Mouse (Mus musculus): ENCODE data around the gene Med12l. TPM values are rescaled to one million over a fixed set of nuclear protein-coding genes. Genes with fewer than 3 reads are reported as not detected.

Gene Med12l
- polyA plus RNA-seq (2015; fragmentation: Nextera tagmentation; extraction: Ambion mirVana), result 3.5 and 3.7 TPM in 2 replicates

DNA sequence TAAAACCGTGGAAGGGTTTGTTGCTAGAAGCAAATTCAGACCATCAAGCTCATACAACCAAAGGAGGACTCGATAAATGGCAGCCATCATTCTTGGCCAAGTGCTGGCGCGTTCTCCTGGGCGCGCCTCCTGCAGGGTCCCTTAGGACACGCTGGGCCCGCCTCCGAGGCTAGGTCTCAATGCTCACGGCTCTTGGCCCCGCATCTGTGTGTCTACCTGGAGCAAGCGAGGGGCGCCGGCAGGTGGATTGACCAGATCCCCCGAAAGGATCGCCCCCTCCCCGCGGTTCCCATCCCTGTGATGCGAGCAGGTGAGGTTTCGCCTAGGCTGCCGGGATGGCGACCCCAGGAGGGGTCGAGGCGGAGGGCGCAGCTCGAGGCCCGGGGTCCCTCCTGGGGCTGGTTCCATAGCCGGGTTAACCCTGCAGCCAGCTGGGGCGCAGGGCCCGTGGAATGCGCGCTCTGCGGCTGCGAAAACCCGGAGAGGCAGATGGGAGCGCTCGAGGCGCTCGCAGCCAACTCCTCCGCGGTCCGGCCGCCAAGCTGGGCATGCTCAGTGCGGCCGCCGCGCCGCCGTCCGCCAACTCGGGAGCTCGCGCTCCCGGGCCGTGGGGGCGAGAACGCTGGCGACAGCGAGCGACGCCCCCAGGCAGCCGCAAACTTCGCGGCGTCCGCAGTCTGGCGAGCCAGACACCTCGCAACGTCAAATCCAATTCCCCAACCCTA, at the start of gene Med12l:
Gene Med12l, plus strand, starts transcription at position 555 of the 725 bp plus-strand sequence.
- H3K36me3 ChIP-seq (ENCODE audit: poor library complexity, severe bottlenecking), result no peaks in the 10 kb centered on the region
- under 1% methylated on average over 69 of the region's 69 CpGs for WGBS
- peaks cover 8% of the 10 kb centered on the region; the same call in 1 of the 2 replicates for H3K27me3 ChIP-seq
- peak within 1 kb of the TSS; percentile 95 for H3K27ac ChIP-seq
- peaks cover 14% of the 10 kb centered on the region for H3K4me1 ChIP-seq
- peak within 1 kb of the TSS; percentile 90 for H3K4me2 ChIP-seq
- ATAC-seq, result peak; percentile 76
- no peaks in the 10 kb centered on the region for H3K9me3 ChIP-seq (replicated peaks)
- H3K9ac ChIP-seq, result peak within 1 kb of the TSS; percentile 83
- peak within 1 kb of the TSS; percentile 81 for H3K4me3 ChIP-seq

DNA sequence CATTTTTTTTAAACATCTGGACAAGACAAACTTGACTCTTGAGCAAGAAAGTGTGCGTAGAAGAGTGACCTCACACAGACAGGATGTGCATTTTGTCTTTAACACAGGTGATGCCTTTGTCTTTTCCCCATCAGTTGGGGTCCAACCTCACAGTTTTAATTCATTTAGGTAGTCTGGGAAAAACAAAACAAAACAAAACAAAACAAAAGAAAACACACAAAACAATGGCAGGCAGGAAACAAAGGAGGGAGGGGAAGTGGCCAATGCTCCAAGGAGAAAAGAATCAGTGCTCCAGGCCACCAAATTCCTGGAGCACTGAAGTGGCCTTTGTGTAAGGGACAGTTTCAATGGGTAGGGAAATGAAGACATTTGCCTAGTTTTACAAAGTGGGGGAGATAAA, 44.5 kb upstream of the Med12l start:
- no peak overlapping the region for H3K4me2 ChIP-seq
- no peak for ATAC-seq
- no peaks in the 10 kb centered on the region for H3K4me1 ChIP-seq
- H3K36me3 ChIP-seq (ENCODE audit: poor library complexity, severe bottlenecking), result no peaks in the 10 kb centered on the region
- H3K9me3 ChIP-seq (replicated peaks), result no peaks in the 10 kb centered on the region
- no peak overlapping the region for H3K9ac ChIP-seq
- WGBS, result 95% methylated on average over 1 of the region's 1 CpGs
- no peak overlapping the region for H3K27ac ChIP-seq
- H3K27me3 ChIP-seq, result no peaks in the 10 kb centered on the region
- H3K4me3 ChIP-seq, result no peak overlapping the region

DNA sequence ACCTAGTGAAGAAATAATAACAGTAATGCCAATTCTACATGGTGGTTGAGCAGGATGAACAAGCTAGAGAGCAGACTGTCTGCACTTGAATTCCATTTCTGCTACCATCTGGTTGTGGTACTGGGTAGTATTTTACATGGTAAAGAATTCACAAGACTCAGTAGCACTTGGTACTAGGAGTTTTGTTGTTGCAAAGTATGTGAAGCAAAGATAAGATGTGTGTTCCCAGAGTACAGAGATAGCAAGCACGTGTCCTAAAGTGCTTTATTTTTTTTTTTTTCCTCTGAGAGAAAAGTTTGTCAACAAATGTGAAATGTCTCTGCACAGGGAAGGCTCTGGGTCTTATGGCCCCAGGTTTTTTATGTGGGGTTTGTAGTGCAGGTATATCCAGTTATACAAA, 28.2 kb upstream of the Med12l start:
- H3K4me1 ChIP-seq, result no peaks in the 10 kb centered on the region
- H3K4me2 ChIP-seq, result no peak overlapping the region
- H3K27ac ChIP-seq, result no peak overlapping the region
- no peaks in the 10 kb centered on the region for H3K36me3 ChIP-seq (ENCODE audit: poor library complexity, severe bottlenecking)
- no peak overlapping the region for H3K4me3 ChIP-seq
- ATAC-seq, result no peak
- WGBS, result 74% methylated on average over 1 of the region's 1 CpGs
- no peaks in the 10 kb centered on the region for H3K9me3 ChIP-seq (replicated peaks)
- no peak overlapping the region for H3K9ac ChIP-seq
- no peaks in the 10 kb centered on the region for H3K27me3 ChIP-seq

DNA sequence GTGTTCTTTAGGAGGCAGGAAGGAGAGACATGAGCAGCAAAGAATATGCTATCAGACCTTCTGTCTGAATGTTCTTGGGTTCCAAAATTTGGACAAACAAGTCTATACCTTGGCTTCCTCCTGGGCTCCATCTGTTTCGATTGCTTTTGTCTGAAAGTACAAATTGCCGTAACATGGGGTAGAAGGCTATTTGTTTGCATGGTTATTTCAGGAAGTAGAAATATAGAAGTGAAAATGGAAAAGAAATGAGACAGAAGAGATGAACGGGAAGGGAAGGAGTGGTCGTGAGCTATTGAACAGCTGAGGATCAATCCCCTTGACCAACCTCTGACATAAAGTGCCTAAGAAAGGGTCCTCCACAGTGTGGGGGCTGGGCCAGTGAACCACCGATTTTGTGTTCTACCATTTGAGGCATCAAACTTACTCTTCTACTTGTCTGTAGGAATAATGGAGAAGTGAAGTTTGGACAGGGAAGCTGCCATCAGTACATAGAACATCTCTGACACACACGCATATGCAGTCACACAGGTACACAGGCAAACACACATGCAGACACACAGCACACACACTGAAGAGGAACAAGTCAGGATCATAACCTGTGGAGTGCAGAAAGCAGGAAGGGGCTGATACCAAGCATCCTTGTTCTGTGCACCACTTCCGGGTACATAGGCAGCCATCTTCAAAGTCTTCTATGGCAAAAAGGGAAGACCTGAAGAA, 27.6 kb upstream of the Med12l start:
- Histone ChIP-seq H3K27ac (no peak overlapping the region), H3K4me2 (no peak overlapping the region), H3K36me3 (ENCODE audit: poor library complexity, severe bottlenecking) (no peaks in the 10 kb centered on the region), H3K4me3 (no peak overlapping the region), H3K9me3 (replicated peaks) (no peaks in the 10 kb centered on the region), H3K9ac (no peak overlapping the region), H3K4me1 (no peaks in the 10 kb centered on the region), H3K27me3 (no peaks in the 10 kb centered on the region)
- 89% methylated on average over 7 of the region's 7 CpGs for WGBS
- no peak for ATAC-seq

DNA sequence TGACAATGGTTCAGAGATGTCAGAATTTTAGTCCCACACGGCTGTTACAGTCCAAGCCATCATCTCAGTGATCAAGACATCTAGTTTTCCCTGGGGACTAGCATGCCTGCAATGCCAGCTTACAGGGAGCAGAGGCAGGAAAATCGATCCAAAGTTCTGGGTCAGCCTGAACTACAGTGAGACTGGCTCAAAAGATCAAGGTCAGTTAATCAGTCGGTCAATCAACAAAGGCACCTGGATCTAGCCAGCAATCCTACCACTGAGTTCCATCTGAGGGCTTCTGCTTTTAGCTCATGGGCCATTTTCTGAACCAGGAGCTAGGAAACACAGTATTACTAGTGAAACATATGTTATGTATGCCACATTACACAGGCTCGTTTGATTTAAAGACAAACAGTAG, 25.0 kb upstream of the Med12l start:
- Histone ChIP-seq H3K4me1 (no peaks in the 10 kb centered on the region), H3K9me3 (replicated peaks) (no peaks in the 10 kb centered on the region), H3K9ac (no peak overlapping the region), H3K27me3 (no peaks in the 10 kb centered on the region), H3K27ac (no peak overlapping the region), H3K36me3 (ENCODE audit: poor library complexity, severe bottlenecking) (no peaks in the 10 kb centered on the region), H3K4me2 (no peak overlapping the region), H3K4me3 (no peak overlapping the region)
- ATAC-seq, result no peak
- WGBS, result 75% methylated on average over 4 of the region's 4 CpGs

DNA sequence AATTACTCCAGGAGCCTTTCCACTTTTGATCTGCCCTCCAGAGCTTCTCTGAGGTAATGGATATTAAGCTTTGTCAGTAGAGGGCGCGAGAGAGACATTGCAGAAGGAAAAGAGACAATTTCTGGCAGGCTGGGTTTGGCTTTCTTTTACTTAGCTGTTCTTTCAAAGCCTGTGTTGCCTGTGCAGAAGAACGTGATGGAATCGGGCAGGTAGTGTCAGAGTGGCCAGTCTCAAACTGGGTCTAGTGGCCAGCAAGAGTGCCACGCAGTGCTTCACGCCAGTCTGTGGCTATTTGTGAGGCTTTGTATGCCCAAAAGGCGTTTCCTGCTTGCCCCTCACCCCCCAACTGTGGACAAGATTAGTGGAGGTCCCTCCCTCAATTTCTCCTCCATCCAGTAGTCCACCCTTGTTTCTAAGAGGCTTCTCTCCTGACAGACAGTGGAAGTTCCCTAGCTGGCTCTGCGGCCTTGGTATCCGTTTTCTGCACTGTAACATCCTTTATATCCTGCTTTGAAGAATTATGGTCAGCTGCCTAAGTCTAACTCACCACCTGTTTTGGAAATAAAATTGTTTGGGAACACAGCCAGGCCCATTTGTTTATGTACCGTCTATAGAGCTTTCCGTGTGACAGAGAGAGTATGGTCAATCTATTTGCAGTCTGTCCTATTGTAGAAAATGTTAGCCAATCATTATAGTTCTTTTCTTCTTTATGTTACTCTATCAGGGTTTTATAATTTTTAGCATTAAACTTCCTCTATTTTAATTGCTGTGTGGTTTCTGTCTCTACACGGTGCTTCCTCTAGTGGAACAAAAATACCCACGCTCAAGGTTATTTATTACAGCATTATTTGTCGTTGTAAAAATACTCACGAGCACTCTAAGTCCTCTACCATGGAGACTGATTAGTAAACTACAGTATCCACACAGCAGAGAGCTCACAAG, 22.5 kb upstream of the Med12l start:
- no peak overlapping the region for H3K4me3 ChIP-seq
- H3K36me3 ChIP-seq (ENCODE audit: poor library complexity, severe bottlenecking), result no peaks in the 10 kb centered on the region
- WGBS, result 58% methylated on average over 15 of the region's 15 CpGs
- H3K9ac ChIP-seq, result no peak overlapping the region
- H3K27ac ChIP-seq, result no peak overlapping the region
- ATAC-seq, result peak; percentile 87
- H3K9me3 ChIP-seq (replicated peaks), result no peaks in the 10 kb centered on the region
- H3K27me3 ChIP-seq, result 0 out of 2 replicates have a peak, but pooled peaks cover 3% of the 10 kb centered on the region
- peak overlapping the region; percentile 42 for H3K4me2 ChIP-seq
- no peaks in the 10 kb centered on the region for H3K4me1 ChIP-seq

DNA sequence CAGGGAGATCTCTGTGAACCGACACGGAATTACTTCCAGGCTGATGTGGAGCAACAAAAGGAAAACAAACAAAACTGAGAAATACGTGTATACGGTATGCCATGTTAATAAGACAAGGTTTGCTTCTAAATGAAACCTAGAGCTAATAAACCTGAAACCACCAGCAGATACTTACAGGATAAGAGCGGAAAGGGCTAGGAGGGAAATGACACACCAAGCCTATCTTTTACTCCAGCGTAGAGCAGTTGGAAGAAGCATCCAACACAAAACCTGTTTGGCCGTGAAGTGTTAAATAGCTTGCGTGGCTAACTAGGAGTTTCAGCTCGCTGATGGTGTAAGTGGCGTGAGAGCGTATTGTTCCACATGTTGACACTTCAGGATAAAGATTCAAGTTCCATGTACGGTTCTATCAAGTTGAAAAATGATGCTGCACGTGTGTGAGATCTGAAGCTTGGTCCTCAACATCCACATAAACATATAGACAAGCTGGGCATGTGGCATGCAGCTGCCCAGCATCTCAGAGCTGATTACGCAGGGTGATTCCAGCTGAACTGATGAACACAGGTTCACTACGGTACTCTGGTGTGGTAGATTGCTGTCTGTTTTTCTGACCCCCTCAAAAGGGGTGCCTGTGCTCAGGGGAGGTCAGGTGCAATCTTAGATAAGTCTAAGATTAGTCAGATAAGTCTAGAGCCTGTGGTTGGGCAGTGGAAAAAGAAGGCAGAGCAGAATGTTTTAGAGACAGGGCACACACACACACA, 21.6 kb upstream of the Med12l start:
- Histone ChIP-seq H3K4me3 (no peak overlapping the region), H3K27ac (no peak overlapping the region), H3K9me3 (replicated peaks) (no peaks in the 10 kb centered on the region), H3K36me3 (ENCODE audit: poor library complexity, severe bottlenecking) (no peaks in the 10 kb centered on the region), H3K9ac (no peak overlapping the region), H3K27me3 (0 out of 2 replicates have a peak, but pooled peaks cover 3% of the 10 kb centered on the region), H3K4me2 (no peak overlapping the region), H3K4me1 (no peaks in the 10 kb centered on the region)
- 86% methylated on average over 15 of the region's 15 CpGs for WGBS
- ATAC-seq, result no peak

DNA sequence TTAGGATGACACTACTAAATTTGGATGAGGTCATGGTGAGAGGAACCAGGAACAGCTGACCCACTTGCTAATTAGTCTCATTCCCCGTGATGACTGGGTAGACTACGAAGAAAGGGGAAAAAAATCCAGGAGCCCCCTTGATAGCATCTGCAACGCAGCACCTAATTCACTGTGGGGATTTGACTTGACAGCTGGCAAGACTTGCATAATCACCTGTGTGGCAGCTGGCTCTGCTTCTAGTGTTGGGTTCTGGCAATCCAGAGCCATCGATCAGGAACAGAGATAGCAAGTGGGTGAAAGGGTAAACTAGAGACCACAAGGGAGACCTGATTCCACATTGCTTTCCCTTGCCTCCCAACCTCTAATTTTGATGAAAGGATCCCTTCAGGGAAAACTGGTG, 19.8 kb upstream of the Med12l start:
- Histone ChIP-seq H3K4me2 (no peak overlapping the region), H3K36me3 (ENCODE audit: poor library complexity, severe bottlenecking) (no peaks in the 10 kb centered on the region), H3K27me3 (0 out of 2 replicates have a peak, but pooled peaks cover 3% of the 10 kb centered on the region), H3K4me1 (no peaks in the 10 kb centered on the region), H3K27ac (no peak overlapping the region), H3K9ac (no peak overlapping the region), H3K4me3 (no peak overlapping the region), H3K9me3 (replicated peaks) (no peaks in the 10 kb centered on the region)
- ATAC-seq, result no peak
- whole genome bisulfite sequencing, result 61% methylated on average over 4 of the region's 4 CpGs

DNA sequence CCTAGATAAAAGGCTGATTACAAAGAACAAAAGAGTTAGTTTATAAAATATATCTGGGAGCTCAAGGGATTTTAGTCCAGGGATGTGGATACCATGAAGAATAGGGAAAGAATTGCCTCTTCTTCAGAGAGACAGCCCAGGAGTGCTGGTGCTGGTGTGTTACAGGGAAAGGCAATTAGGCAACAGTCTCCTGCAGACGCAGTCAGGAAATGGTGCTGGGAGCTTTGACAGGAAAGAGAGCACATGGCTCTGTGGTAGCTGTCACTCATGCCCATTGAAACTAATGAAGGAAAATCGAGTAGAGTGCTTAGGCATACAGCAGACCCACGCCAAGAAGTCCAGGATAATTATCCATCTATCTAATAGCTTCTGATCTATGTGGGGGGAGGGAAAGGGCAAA, 16.3 kb upstream of the Med12l start:
- no peak overlapping the region for H3K4me3 ChIP-seq
- H3K9me3 ChIP-seq (replicated peaks), result no peaks in the 10 kb centered on the region
- no peak for ATAC-seq
- H3K36me3 ChIP-seq (ENCODE audit: poor library complexity, severe bottlenecking), result no peaks in the 10 kb centered on the region
- H3K9ac ChIP-seq, result no peak overlapping the region
- 35% methylated on average over 3 of the region's 3 CpGs for WGBS
- no peak overlapping the region for H3K4me2 ChIP-seq
- H3K4me1 ChIP-seq, result no peaks in the 10 kb centered on the region
- 0 out of 2 replicates have a peak, but pooled peaks cover 3% of the 10 kb centered on the region for H3K27me3 ChIP-seq
- H3K27ac ChIP-seq, result no peak overlapping the region

DNA sequence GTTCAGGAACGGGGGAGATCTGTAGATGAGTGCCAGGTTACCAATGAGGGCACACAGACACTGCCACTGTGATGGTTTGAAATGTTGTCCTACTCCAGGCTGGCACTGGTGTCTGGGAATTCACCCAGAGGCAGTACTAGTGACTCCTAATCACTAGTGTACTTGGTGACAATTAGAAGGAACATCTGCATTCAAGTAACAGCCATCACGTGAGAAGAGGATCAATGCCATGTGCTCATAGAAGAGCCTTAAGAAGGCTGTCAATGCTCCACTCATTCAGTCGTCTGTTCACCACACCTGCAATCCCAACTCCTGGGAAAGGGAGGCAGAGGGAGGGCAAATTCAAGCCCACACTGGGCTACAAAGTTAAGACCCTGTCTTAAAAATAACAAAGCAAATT, 15.1 kb upstream of the Med12l start:
- no peak overlapping the region for H3K4me3 ChIP-seq
- no peak overlapping the region for H3K27ac ChIP-seq
- H3K27me3 ChIP-seq, result 0 out of 2 replicates have a peak, but pooled peaks cover 3% of the 10 kb centered on the region
- ATAC-seq, result no peak
- no peak overlapping the region for H3K4me2 ChIP-seq
- H3K36me3 ChIP-seq (ENCODE audit: poor library complexity, severe bottlenecking), result no peaks in the 10 kb centered on the region
- H3K4me1 ChIP-seq, result no peaks in the 10 kb centered on the region
- no peak overlapping the region for H3K9ac ChIP-seq
- WGBS, result 69% methylated on average over 3 of the region's 3 CpGs
- H3K9me3 ChIP-seq (replicated peaks), result no peaks in the 10 kb centered on the region

DNA sequence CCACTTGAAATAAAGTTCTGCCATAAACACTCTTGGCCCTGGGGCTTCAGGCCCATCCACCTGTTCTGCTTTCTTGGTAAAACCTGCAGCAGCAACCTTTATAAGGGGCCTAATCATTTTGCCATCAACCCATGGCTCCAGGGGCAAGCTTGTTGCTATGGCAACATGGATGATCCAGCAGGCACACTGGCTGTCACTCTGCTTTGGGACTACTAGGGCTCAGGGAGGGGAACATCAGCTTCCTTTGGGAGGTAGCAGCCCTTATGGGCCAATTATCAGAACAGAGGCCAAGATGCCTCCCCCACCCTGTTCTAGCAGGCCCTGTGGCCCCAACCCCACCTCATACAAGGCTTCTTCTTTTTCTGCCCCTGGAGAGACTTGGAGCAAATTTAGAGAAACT, 13.5 kb upstream of the Med12l start:
- Histone ChIP-seq H3K36me3 (ENCODE audit: poor library complexity, severe bottlenecking) (no peaks in the 10 kb centered on the region), H3K4me3 (no peak overlapping the region), H3K27me3 (no peaks in the 10 kb centered on the region), H3K9me3 (replicated peaks) (no peaks in the 10 kb centered on the region), H3K9ac (no peak overlapping the region), H3K27ac (no peak overlapping the region), H3K4me2 (no peak overlapping the region), H3K4me1 (no peaks in the 10 kb centered on the region)
- ATAC-seq, result peak; percentile 48; the same call in 1 of the 2 replicates
